Mouse (Mus musculus): ENCODE measurements at regions not wholly inside any gene's neighbourhood (a gene's known extent, or its start where the extent isn't known, plus 50 kb on each side); places are given as distances from the start of the nearest gene placed in this dataset.
"Not testable (repeated sequence)": the region's sequence is repeated elsewhere in the genome, so short reads cannot be mapped to it uniquely, and the experiment has no call there.

GRCm38 (mm10) chr8:37215894-37216293 lies 222.5 kb downstream of the AI429214 start:
- no peak overlapping the region for H3K4me3 ChIP-seq (ENCODE audit: low read depth, low read length)
- no peak for ATAC-seq
- no peaks in the 10 kb centered on the region for H3K4me1 ChIP-seq (replicated peaks; ENCODE audit: control insufficient read depth, insufficient read depth, low read length)
- H3K9me3 ChIP-seq (ENCODE audit: control insufficient read depth) = no peaks in the 10 kb centered on the region
- H3K36me3 ChIP-seq (ENCODE audit: control insufficient read depth, insufficient read depth) = no peaks in the 10 kb centered on the region
- H3K27ac ChIP-seq (ENCODE audit: low read depth, low read length) = no peak overlapping the region
- TF ChIP-seq CTCF (IDR thresholded peaks at IDR 0.05; ENCODE audit: low read depth) = no peak
- no peak overlapping the region for H3K9ac ChIP-seq (ENCODE audit: low read depth, low read length)
- no peaks in the 10 kb centered on the region for H3K27me3 ChIP-seq (replicated peaks; ENCODE audit: control insufficient read depth, insufficient read depth, low read length)
- no peak overlapping the region for H3K4me2 ChIP-seq (replicated peaks; ENCODE audit: low read depth)
- 64% methylated on average over 4 of the region's 4 CpGs for WGBS

DNA sequence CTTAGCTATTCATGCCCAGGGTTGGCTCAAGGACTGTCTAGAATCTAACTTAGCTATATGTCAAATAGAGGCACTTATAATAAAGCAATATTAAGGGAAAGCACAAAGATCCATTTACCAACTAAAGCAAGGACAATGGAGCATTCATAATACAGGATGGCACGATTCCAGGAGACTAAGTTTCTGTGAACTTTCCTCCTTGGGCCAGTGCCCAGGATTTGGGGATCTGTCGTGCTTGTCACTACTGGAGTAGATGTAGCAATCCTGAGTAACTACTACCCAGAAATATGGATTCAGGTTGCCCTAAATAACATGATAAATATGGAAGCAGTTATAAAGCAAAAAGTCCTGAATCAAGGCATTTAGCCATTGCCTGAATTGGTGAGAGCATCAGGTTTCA lies 233.7 kb downstream of the AI429214 start:
- Histone ChIP-seq H3K36me3 (ENCODE audit: control insufficient read depth, insufficient read depth) (no peaks in the 10 kb centered on the region), H3K27ac (ENCODE audit: low read depth, low read length) (no peak overlapping the region), H3K27me3 (replicated peaks; ENCODE audit: control insufficient read depth, insufficient read depth, low read length) (no peaks in the 10 kb centered on the region), H3K4me2 (replicated peaks; ENCODE audit: low read depth) (no peak overlapping the region), H3K4me3 (ENCODE audit: low read depth, low read length) (no peak overlapping the region), H3K9ac (ENCODE audit: low read depth, low read length) (no peak overlapping the region), H3K9me3 (ENCODE audit: control insufficient read depth) (no peaks in the 10 kb centered on the region), H3K4me1 (replicated peaks; ENCODE audit: control insufficient read depth, insufficient read depth, low read length) (no peaks in the 10 kb centered on the region)
- ATAC-seq = no peak
- 59% methylated on average over 2 of the region's 2 CpGs for WGBS
- no peak for TF ChIP-seq CTCF (IDR thresholded peaks at IDR 0.05; ENCODE audit: low read depth)

GRCm38 (mm10) chr8:37237306-37237705 lies 243.9 kb downstream of the AI429214 start:
- Histone ChIP-seq H3K36me3 (ENCODE audit: control insufficient read depth, insufficient read depth) (no peaks in the 10 kb centered on the region), H3K9me3 (ENCODE audit: control insufficient read depth) (no peaks in the 10 kb centered on the region), H3K9ac (ENCODE audit: low read depth, low read length) (no peak overlapping the region), H3K4me2 (replicated peaks; ENCODE audit: low read depth) (no peak overlapping the region), H3K27me3 (replicated peaks; ENCODE audit: control insufficient read depth, insufficient read depth, low read length) (no peaks in the 10 kb centered on the region), H3K4me3 (ENCODE audit: low read depth, low read length) (no peak overlapping the region), H3K27ac (ENCODE audit: low read depth, low read length) (no peak overlapping the region), H3K4me1 (replicated peaks; ENCODE audit: control insufficient read depth, insufficient read depth, low read length) (no peaks in the 10 kb centered on the region)
- no peak for TF ChIP-seq CTCF (IDR thresholded peaks at IDR 0.05; ENCODE audit: low read depth)
- WGBS = 84% methylated on average over 2 of the region's 2 CpGs
- no peak for ATAC-seq

GRCm38 (mm10) chr8:37239354-37239753 lies 245.9 kb downstream of the AI429214 start:
- Histone ChIP-seq H3K27ac (ENCODE audit: low read depth, low read length) (no peak overlapping the region), H3K4me2 (replicated peaks; ENCODE audit: low read depth) (no peak overlapping the region), H3K4me3 (ENCODE audit: low read depth, low read length) (no peak overlapping the region), H3K27me3 (replicated peaks; ENCODE audit: control insufficient read depth, insufficient read depth, low read length) (no peaks in the 10 kb centered on the region), H3K9me3 (ENCODE audit: control insufficient read depth) (no peaks in the 10 kb centered on the region), H3K9ac (ENCODE audit: low read depth, low read length) (no peak overlapping the region), H3K4me1 (replicated peaks; ENCODE audit: control insufficient read depth, insufficient read depth, low read length) (no peaks in the 10 kb centered on the region), H3K36me3 (ENCODE audit: control insufficient read depth, insufficient read depth) (no peaks in the 10 kb centered on the region)
- no peak for TF ChIP-seq CTCF (IDR thresholded peaks at IDR 0.05; ENCODE audit: low read depth)
- ATAC-seq = no peak

DNA sequence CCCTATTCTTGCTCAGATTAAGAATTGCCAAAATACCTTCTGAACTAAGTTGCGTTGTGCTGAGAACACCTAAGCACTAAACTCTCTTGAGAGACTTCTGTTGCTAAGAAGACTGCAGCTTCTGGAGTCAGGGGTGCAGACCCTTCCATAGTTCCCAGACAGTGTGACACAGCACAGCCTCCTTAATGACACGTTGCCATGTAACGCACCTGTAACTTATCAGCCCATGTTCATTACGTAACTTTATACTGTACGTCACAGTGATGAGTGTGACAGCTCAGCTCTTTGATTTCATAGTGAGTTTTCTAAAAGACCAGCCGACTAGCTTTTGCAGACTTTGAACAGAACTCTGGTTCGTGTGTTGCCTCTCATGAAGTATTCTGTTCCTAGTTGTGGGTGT lies 257.8 kb downstream of the AI429214 start:
- H3K4me1 ChIP-seq (replicated peaks; ENCODE audit: control insufficient read depth, insufficient read depth, low read length); H3K9me3 ChIP-seq (ENCODE audit: control insufficient read depth); H3K27me3 ChIP-seq (replicated peaks; ENCODE audit: control insufficient read depth, insufficient read depth, low read length); H3K27ac ChIP-seq (ENCODE audit: low read depth, low read length); H3K36me3 ChIP-seq (ENCODE audit: control insufficient read depth, insufficient read depth); H3K9ac ChIP-seq (ENCODE audit: low read depth, low read length); ATAC-seq; H3K4me2 ChIP-seq (replicated peaks; ENCODE audit: low read depth); H3K4me3 ChIP-seq (ENCODE audit: low read depth, low read length): not testable (repeated sequence)
- 81% methylated on average over 7 of the region's 7 CpGs for WGBS

- no peaks in the 10 kb centered on the region for H3K36me3 ChIP-seq (ENCODE audit: control insufficient read depth, insufficient read depth)
- H3K4me3 ChIP-seq (ENCODE audit: low read depth, low read length) = no peak overlapping the region
- no peak overlapping the region for H3K27ac ChIP-seq (ENCODE audit: low read depth, low read length)
- no peaks in the 10 kb centered on the region for H3K9me3 ChIP-seq (ENCODE audit: control insufficient read depth)
- no peak for TF ChIP-seq CTCF (IDR thresholded peaks at IDR 0.05; ENCODE audit: low read depth)
- ATAC-seq = no peak
- no peak overlapping the region for H3K9ac ChIP-seq (ENCODE audit: low read depth, low read length)
- H3K4me2 ChIP-seq (replicated peaks; ENCODE audit: low read depth) = no peak overlapping the region
- WGBS = 76% methylated on average over 7 of the region's 7 CpGs
- no peaks in the 10 kb centered on the region for H3K4me1 ChIP-seq (replicated peaks; ENCODE audit: control insufficient read depth, insufficient read depth, low read length)
- H3K27me3 ChIP-seq (replicated peaks; ENCODE audit: control insufficient read depth, insufficient read depth, low read length) = no peaks in the 10 kb centered on the region
These were observed 297.9 kb downstream of the AI429214 start for GRCm38 (mm10) chr8:37291069-37291850.
